Mouse (Mus musculus) layer of hippocampus, adult 18-20 months (tissue): ENCODE measurements around the gene Dlec1. TPM values are rescaled to one million over a fixed set of nuclear protein-coding genes. Genes with fewer than 3 reads are reported as not detected.

ENCODE experiments used
- DNase-seq, 2 experiments: peaks; one replicate each; pipeline ENCODE4 v3.0.0; 2022; ENCODE audit warnings: low spot score in 2 of 2
- long read RNA-seq: library from polyadenylated mRNA; stranded (forward); transcript quantifications from one replicate; pipeline ENCODE4 v2.0.0, GENCODE M21; 2021
- total RNA-seq, 2 experiments: library from RNA; stranded (reverse); gene quantifications; 2 replicates each; pipeline ENCODE4 v1.2.3; 2021

Dlec1 gene
- total RNA-seq: 1 to 10 TPM; 2.8 to 3.3 TPM
- long read RNA-seq: 0 reads

GRCm38 (mm10) chr9:119101992-119102782 lies at the start of gene Dlec1:
TSS of gene Dlec1 (plus strand) at chr9:119102478.
- DNase-seq: peak; percentile 76 to 84

GRCm38 (mm10) chr9:119053964-119054576 lies 48.2 kb upstream of the Dlec1 start:
- no peak for DNase-seq

- DNase-seq: no peak
These were observed 46.9 kb upstream of the Dlec1 start for GRCm38 (mm10) chr9:119055336-119055735.

- no peak for DNase-seq
These were observed 44.0 kb upstream of the Dlec1 start for GRCm38 (mm10) chr9:119058245-119058644.

- DNase-seq: no peak
These were observed 41.6 kb upstream of the Dlec1 start for GRCm38 (mm10) chr9:119060701-119061100.

- DNase-seq: no peak
These were observed 39.1 kb upstream of the Dlec1 start for GRCm38 (mm10) chr9:119063036-119063644.

GRCm38 (mm10) chr9:119064296-119064695 lies 38.0 kb upstream of the Dlec1 start:
- no peak for DNase-seq

GRCm38 (mm10) chr9:119067601-119068000 lies 34.7 kb upstream of the Dlec1 start:
- DNase-seq: peak; percentile 66 to 87

- DNase-seq: no peak
These were observed 34.0 kb upstream of the Dlec1 start for GRCm38 (mm10) chr9:119068266-119068665.

- DNase-seq: no peak
These were observed 32.0 kb upstream of the Dlec1 start for GRCm38 (mm10) chr9:119070173-119070825.

- DNase-seq: no peak
These were observed 30.5 kb upstream of the Dlec1 start for GRCm38 (mm10) chr9:119071786-119072185.

- no peak for DNase-seq
These were observed 28.9 kb upstream of the Dlec1 start for GRCm38 (mm10) chr9:119073184-119073895.

- DNase-seq: no peak
These were observed 26.6 kb upstream of the Dlec1 start for GRCm38 (mm10) chr9:119075685-119076084.

- DNase-seq: no peak
These were observed 22.1 kb upstream of the Dlec1 start for GRCm38 (mm10) chr9:119080040-119080675.

- no peak for DNase-seq
These were observed 20.2 kb upstream of the Dlec1 start for GRCm38 (mm10) chr9:119082039-119082438.

- no peak for DNase-seq
These were observed 19.4 kb upstream of the Dlec1 start for GRCm38 (mm10) chr9:119082656-119083430.

GRCm38 (mm10) chr9:119083966-119084365 lies 18.3 kb upstream of the Dlec1 start:
- DNase-seq: no peak

- DNase-seq: peak in 1 of 2 experiments; percentile 59
These were observed 15.8 kb upstream of the Dlec1 start for GRCm38 (mm10) chr9:119086451-119086850.

GRCm38 (mm10) chr9:119087309-119087708 lies 15.0 kb upstream of the Dlec1 start:
- DNase-seq: no peak
